Mouse (Mus musculus): ENCODE measurements around the gene Gdf15. TPM values are rescaled to one million over a fixed set of nuclear protein-coding genes. Genes with fewer than 3 reads are reported as not detected.

The Gdf15 gene
- total and polyA plus RNA-seq, 3 experiments = 0.15 to 0.63 TPM; not detected in 1

DNA sequence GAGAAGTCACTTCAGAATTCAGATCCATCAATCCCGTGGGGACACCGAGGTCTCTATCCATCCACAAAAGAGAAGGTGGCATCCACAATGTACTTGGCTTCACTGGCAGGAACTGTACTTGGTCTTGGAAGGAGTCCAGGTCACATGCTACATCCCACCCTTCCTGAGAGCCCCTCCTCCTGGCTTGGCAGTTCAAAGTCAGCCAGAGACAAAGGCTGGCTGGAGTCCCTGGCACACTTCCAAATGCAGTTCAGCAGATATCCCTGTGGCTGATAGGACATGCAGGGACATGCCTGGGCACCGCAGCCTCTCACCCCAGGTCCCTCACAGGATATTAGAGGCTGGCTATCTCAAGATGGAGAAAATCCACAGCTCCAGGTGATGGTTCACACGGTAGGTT lies 17.1 kb upstream of the Gdf15 start (continued):
- TF ChIP-seq CTCF (IDR thresholded peaks at IDR 0.05 in 2 of 3, conservative IDR thresholded peaks at IDR 0.05 in 1 of 3; ENCODE audit: control insufficient read depth in 1 of 3, insufficient read depth in 1 of 3, low read depth in 2 of 3, low read length in 3 of 3, poor library complexity in 1 of 3, severe bottlenecking in 1 of 3) (no peak), ZC3H11A (IDR thresholded peaks at IDR 0.05; ENCODE audit: low read depth, low read length) (no peak)

DNA sequence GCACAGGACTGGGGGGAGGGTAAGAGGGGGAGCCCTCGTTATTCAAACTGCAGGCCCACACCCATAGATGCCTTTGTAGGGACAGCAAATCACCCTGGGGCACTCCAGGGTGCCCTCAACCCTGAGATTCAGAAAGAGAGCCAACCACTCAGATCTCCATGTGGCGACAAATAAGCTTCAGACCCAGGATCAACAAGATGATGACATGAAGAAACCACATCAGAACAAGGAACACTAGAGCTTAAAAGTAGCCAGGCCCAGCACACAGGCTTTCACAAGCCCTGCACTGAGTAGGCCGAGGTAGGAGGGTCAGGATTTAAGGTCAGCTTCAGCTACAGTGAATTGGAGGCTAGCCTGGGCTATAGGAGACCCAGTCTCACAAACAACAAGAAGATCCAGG lies 16.7 kb upstream of the Gdf15 start:
- H3K36me3 ChIP-seq (ENCODE audit: control insufficient read depth in 1 of 2, insufficient read depth in 2 of 2, low read length in 2 of 2) = peaks cover 2 to 24% of the 10 kb centered on the region in 2 experiments; a peak in 3 of 4 replicates
- H3K4me1 ChIP-seq (ENCODE audit: control insufficient read depth in 1 of 2, insufficient read depth in 2 of 2, low read length in 2 of 2) = peaks cover 9 to 30% of the 10 kb centered on the region in 2 experiments
- TF ChIP-seq ZKSCAN1 (IDR thresholded peaks at IDR 0.05; ENCODE audit: low read depth, low read length) (no peak), GABPA (IDR thresholded peaks at IDR 0.05; ENCODE audit: low read depth, low read length) (no peak), ZNF384 (IDR thresholded peaks at IDR 0.05; ENCODE audit: low read depth, low read length) (no peak), MYC (IDR thresholded peaks at IDR 0.05; ENCODE audit: low read depth, low read length) (0 out of 2 replicates have a peak, but pooled peaks have one; percentile 7), MAFK (IDR thresholded peaks at IDR 0.05; ENCODE audit: borderline replicate concordance, low read depth, low read length) (peak; percentile 19; the same call in 1 of the 2 replicates), MXI1 (IDR thresholded peaks at IDR 0.05; ENCODE audit: low read depth, low read length) (0 out of 2 replicates have a peak, but pooled peaks have one; percentile 18), ETS1 (IDR thresholded peaks at IDR 0.05; ENCODE audit: low read depth, low read length) (no peak; the same call in 1 of the 2 replicates), MAZ (IDR thresholded peaks at IDR 0.05; ENCODE audit: low read depth, low read length) (no peak), BHLHE40 (IDR thresholded peaks at IDR 0.05; ENCODE audit: borderline replicate concordance, low read depth, low read length) (no peak), ELF1 (IDR thresholded peaks at IDR 0.05; ENCODE audit: low read depth, low read length) (no peak), TCF12 (IDR thresholded peaks at IDR 0.05; ENCODE audit: low read depth, low read length) (peak; percentile 26; the same call in 1 of the 2 replicates), GATA1 (IDR thresholded peaks at IDR 0.05; ENCODE audit: low read depth, low read length) (peak; percentile 70), USF2 (IDR thresholded peaks at IDR 0.05; ENCODE audit: borderline replicate concordance in 1 of 2, insufficient read depth in 1 of 2, low read depth in 1 of 2, low read length in 2 of 2) (no peak), ZC3H11A (IDR thresholded peaks at IDR 0.05; ENCODE audit: low read depth, low read length) (no peak), JUND (IDR thresholded peaks at IDR 0.05; ENCODE audit: low read depth, low read length) (no peak), KAT2A (conservative IDR thresholded peaks at IDR 0.05; ENCODE audit: low read depth, low read length) (no peak), HCFC1 (IDR thresholded peaks at IDR 0.05; ENCODE audit: low read depth, low read length) (0 out of 2 replicates have a peak, but pooled peaks have one; percentile 18), TBP (IDR thresholded peaks at IDR 0.05; ENCODE audit: low read depth, low read length) (0 out of 2 replicates have a peak, but pooled peaks have one; percentile 13), NRF1 (IDR thresholded peaks at IDR 0.05; ENCODE audit: insufficient read depth, low read depth, low read length, poor library complexity, severe bottlenecking) (no peak), RCOR1 (IDR thresholded peaks at IDR 0.05; ENCODE audit: low read depth, low read length) (peak; percentile 81), POLR2AphosphoS5 (IDR thresholded peaks at IDR 0.05; ENCODE audit: borderline replicate concordance, low read depth, low read length) (no peak), ZMIZ1 (IDR thresholded peaks at IDR 0.05; ENCODE audit: low read depth, low read length) (no peak), NELFE (IDR thresholded peaks at IDR 0.05; ENCODE audit: low read depth, low read length) (peak; percentile 18; the same call in 1 of the 2 replicates), CHD2 (IDR thresholded peaks at IDR 0.05; ENCODE audit: low read length) (no peak), SMC3 (IDR thresholded peaks at IDR 0.05; ENCODE audit: low read depth, low read length) (no peak), UBTF (IDR thresholded peaks at IDR 0.05; ENCODE audit: borderline replicate concordance, insufficient read depth, low read depth, low read length) (no peak), EP300 (IDR thresholded peaks at IDR 0.05; ENCODE audit: low read depth in 1 of 2, low read length in 2 of 2) (peak; percentile 25 to 42; a peak in 3 of 4 replicates), TAL1 (IDR thresholded peaks at IDR 0.05; ENCODE audit: low read length) (peak; percentile 61), CTCF (IDR thresholded peaks at IDR 0.05 in 2 of 3, conservative IDR thresholded peaks at IDR 0.05 in 1 of 3; ENCODE audit: control insufficient read depth in 1 of 3, insufficient read depth in 1 of 3, low read depth in 2 of 3, low read length in 3 of 3, poor library complexity in 1 of 3, severe bottlenecking in 1 of 3) (no peak), RAD21 (IDR thresholded peaks at IDR 0.05; ENCODE audit: low read depth, low read length) (no peak), USF1 (IDR thresholded peaks at IDR 0.05; ENCODE audit: low read depth, low read length) (no peak), POLR2AphosphoS2 (IDR thresholded peaks at IDR 0.05; ENCODE audit: low read length) (no peak), CHD1 (IDR thresholded peaks at IDR 0.05; ENCODE audit: low read depth, low read length) (no peak)
- H3K4me3 ChIP-seq (ENCODE audit: control insufficient read depth in 1 of 2, insufficient read depth in 1 of 2, low read depth in 2 of 2, low read length in 2 of 2) = no peak overlapping the region
- no peaks in the 10 kb centered on the region for H3K79me2 ChIP-seq (ENCODE audit: control insufficient read depth, insufficient read depth, low read length, poor library complexity)
- peak overlapping the region; percentile 70 for H3K27ac ChIP-seq (ENCODE audit: control insufficient read depth, low read depth, low read length)
- no peaks in the 10 kb centered on the region for H3K9me3 ChIP-seq (replicated peaks; ENCODE audit: insufficient read depth, low read length)
- H3K9ac ChIP-seq (ENCODE audit: control insufficient read depth, low read depth, low read length, poor library complexity, severe bottlenecking) = no peak overlapping the region; the same call in 1 of the 2 replicates
- peak; percentile 75 for DNase-seq (ENCODE audit: low read depth, low spot score)
- H3K27me3 ChIP-seq (ENCODE audit: control insufficient read depth in 1 of 2, insufficient read depth in 2 of 2, low read length in 2 of 2) = no peaks in the 10 kb centered on the region

Data from MEL (cell line).